Mouse (Mus musculus): ENCODE measurements at regions not wholly inside any gene's neighbourhood (a gene's known extent, or its start where the extent isn't known, plus 50 kb on each side); places are given as distances from the start of the nearest gene placed in this dataset.
"Not testable (repeated sequence)": the region's sequence is repeated elsewhere in the genome, so short reads cannot be mapped to it uniquely, and the experiment has no call there.

GRCm38 (mm10) chr14:27562564-27562963 is 54.3 kb upstream of the Ccdc66 start:
- ATAC-seq (ENCODE audit: insufficient number of reproducible peaks, low FRiP score, low TSS enrichment) = not testable (repeated sequence)

GRCm38 (mm10) chr14:27561974-27562373 is 53.7 kb upstream of the Ccdc66 start:
- not testable (repeated sequence) for ATAC-seq (ENCODE audit: insufficient number of reproducible peaks, low FRiP score, low TSS enrichment)

GRCm38 (mm10) chr14:27560434-27560833 is 52.2 kb upstream of the Ccdc66 start:
- ATAC-seq (ENCODE audit: insufficient number of reproducible peaks, low FRiP score, low TSS enrichment) = peak; percentile 74

- no peak for ATAC-seq (ENCODE audit: insufficient number of reproducible peaks, low FRiP score, low TSS enrichment)
These were observed 50.7 kb upstream of the Ccdc66 start for GRCm38 (mm10) chr14:27558794-27559491.

All from cerebellum, adult (tissue).